Comparison of ENCODE assay signal across 21 mouse cellular contexts in genomic region chr16:72889401-72889800, GRCm38 (mm10).
"Had no signal": no experiment of that assay in that cellular context is flagged by ENCODE, and none has a peak within 500 bp of the region (broad histone marks: within the 10 kb centered on the region; RNA-seq: fewer than 3 reads in every experiment).

No protein-coding gene starts in this region.

- H3K9ac ChIP-seq: limb, embryonic 12.5 days; limb, embryonic 15.5 days; liver, embryonic 14.5 days; liver, postnatal 0 days; lung, embryonic 14.5 days; neural tube, embryonic 12.5 days; neural tube, embryonic 15.5 days had no signal

- H3K27ac ChIP-seq: limb, embryonic 12.5 days; limb, embryonic 15.5 days; liver, embryonic 14.5 days; macrophage; neural tube, embryonic 12.5 days; neural tube, embryonic 15.5 days; stomach, postnatal 0 days had no signal

- H3K27me3 ChIP-seq: limb, embryonic 12.5 days; limb, embryonic 15.5 days; neural tube, embryonic 12.5 days; neural tube, embryonic 15.5 days had no signal

- H3K9me3 ChIP-seq: limb, embryonic 12.5 days; limb, embryonic 15.5 days; neural tube, embryonic 12.5 days; neural tube, embryonic 15.5 days had no signal

- ATAC-seq: liver, postnatal 0 days; lung, postnatal 0 days had no signal

- H3K4me1 ChIP-seq: limb, embryonic 15.5 days; neural tube, embryonic 12.5 days; neural tube, embryonic 15.5 days had no signal

- DNase-seq: kidney, adult 9 months; kidney, postnatal 14 days; kidney, postnatal 4 days; left cerebral cortex, postnatal 4 days; liver, postnatal 0 days; lung, embryonic 14.5 days; right cerebral cortex, adult 18-20 months; right cerebral cortex, postnatal 14 days; right cerebral cortex, postnatal 4 days; thymus, adult 2 months; thymus, postnatal 14 days; thymus, postnatal 4 days had no signal

- H3K36me3 ChIP-seq: limb, embryonic 15.5 days; neural tube, embryonic 12.5 days; neural tube, embryonic 15.5 days had no signal

- H3K4me3 ChIP-seq: limb, embryonic 12.5 days; limb, embryonic 15.5 days; neural tube, embryonic 12.5 days; neural tube, embryonic 15.5 days had no signal

- H3K4me2 ChIP-seq: limb, embryonic 12.5 days; limb, embryonic 15.5 days; liver, embryonic 11.5 days; lung, embryonic 14.5 days; neural tube, embryonic 12.5 days; neural tube, embryonic 15.5 days had no signal
